Mouse (Mus musculus) heart, embryonic 13.5 days (tissue): ENCODE data around the gene Lamtor1. TPM values are rescaled to one million over a fixed set of nuclear protein-coding genes. Genes with fewer than 3 reads are reported as not detected.
"Not testable (repeated sequence)": the region's sequence is repeated elsewhere in the genome, so short reads cannot be mapped to it uniquely, and the experiment has no call there.

ENCODE experiments used
- ATAC-seq: fragments of 200-750 bp; cut with Nextera tagmentation; 2 replicates; pipeline ENCODE4 v1.8.0; 2017; ENCODE audit warnings: moderate TSS enrichment; ENCODE audit not compliant: insufficient number of reproducible peaks, low FRiP score, low TSS enrichment; ENCODE audit errors: extremely low read depth
- H3K27ac ChIP-seq: fragments of 300-500 bp; sonication (generic); replicated peaks from 2 replicates; pipeline ENCODE4 v1.5.1; 2015; ENCODE audit warnings: moderate library complexity, mild to moderate bottlenecking, inconsistent platforms
- H3K27me3 ChIP-seq: fragments of 300-500 bp; sonication (generic); replicated peaks from 2 replicates; pipeline ENCODE4 v1.6.1; 2015; ENCODE audit warnings: mild to moderate bottlenecking, inconsistent platforms
- H3K36me3 ChIP-seq: fragments of 300-500 bp; sonication (generic); 2 replicates; pipeline ENCODE4 v1.6.1; 2015; ENCODE audit warnings: mild to moderate bottlenecking, inconsistent platforms
- H3K4me1 ChIP-seq: fragments of 300-500 bp; sonication (generic); 2 replicates; pipeline ENCODE4 v1.6.1; 2015; ENCODE audit warnings: inconsistent platforms
- H3K4me2 ChIP-seq: fragments of 300-500 bp; sonication (generic); 2 replicates; pipeline ENCODE4 v1.6.1; 2015; ENCODE audit warnings: inconsistent platforms, mild to moderate bottlenecking, moderate library complexity
- H3K4me3 ChIP-seq: fragments of 300-500 bp; sonication (generic); 2 replicates; pipeline ENCODE4 v1.5.1; 2015; ENCODE audit warnings: moderate library complexity, mild to moderate bottlenecking, inconsistent platforms
- H3K9ac ChIP-seq: fragments of 300-500 bp; sonication (generic); 2 replicates; pipeline ENCODE4 v1.6.1; 2015; ENCODE audit warnings: inconsistent platforms, mild to moderate bottlenecking, moderate library complexity
- H3K9me3 ChIP-seq: fragments of 300-500 bp; sonication (generic); 2 replicates; pipeline ENCODE4 v1.6.1; 2016; ENCODE audit warnings: inconsistent platforms
- WGBS: fragments of 180-500 bp; shearing (Covaris S2); methylation state at CpG from one replicate; pipeline ENCODE4 v1.1.7; 2015; ENCODE audit warnings: mixed read lengths; 5-methylcytosine and 5-hydroxymethylcytosine counted together
- polyA plus RNA-seq: library from polyadenylated mRNA; unstranded; fragments of >200 nt; fragmentation: Nextera tagmentation; extraction: Ambion mirVana; gene quantifications from 2 replicates; pipeline ENCODE4 v1.2.1, GENCODE M21; 2015

Lamtor1 gene
- polyA plus RNA-seq, 1 experiment from 2014 or later = 140 TPM

GRCm38 (mm10) chr7:101902846-101903245 lies 2.9 kb upstream of the Lamtor1 start:
- Histone ChIP-seq H3K4me3 (no peak overlapping the region), H3K9me3 (peaks cover 4% of the 10 kb centered on the region; the same call in 1 of the 2 replicates), H3K27me3 (no peaks in the 10 kb centered on the region), H3K36me3 (peaks cover 25% of the 10 kb centered on the region), H3K9ac (no peak overlapping the region), H3K4me1 (peaks cover 23% of the 10 kb centered on the region), H3K4me2 (no peak overlapping the region), H3K27ac (no peak overlapping the region)
- no peak for ATAC-seq

GRCm38 (mm10) chr7:101906287-101906681 lies 580 bp downstream of the Lamtor1 start, which contains the start of gene Tomt:
TSS of gene Tomt (minus strand) at chr7:101906359.
- no peaks in the 10 kb centered on the region for H3K27me3 ChIP-seq
- H3K4me1 ChIP-seq = peaks cover 36% of the 10 kb centered on the region
- H3K4me2 ChIP-seq = peak within 1 kb of the TSS; percentile 74
- H3K9ac ChIP-seq = peak within 1 kb of the TSS; percentile 88
- peak within 1 kb of the TSS; percentile 95 for H3K27ac ChIP-seq
- peak within 1 kb of the TSS; percentile 67 for H3K4me3 ChIP-seq
- peaks cover 4% of the 10 kb centered on the region; the same call in 1 of the 2 replicates for H3K9me3 ChIP-seq
- H3K36me3 ChIP-seq = peaks cover 29% of the 10 kb centered on the region
- WGBS = 13% methylated on average over 11 of the region's 11 CpGs
- ATAC-seq = no peak

GRCm38 (mm10) chr7:101906696-101907095 lies 992 bp downstream of the Lamtor1 start:
- Histone ChIP-seq H3K27me3 (no peaks in the 10 kb centered on the region), H3K36me3 (peaks cover 33% of the 10 kb centered on the region), H3K9ac (peak overlapping the region; percentile 88), H3K27ac (peak overlapping the region; percentile 95), H3K4me2 (peak overlapping the region; percentile 74), H3K4me1 (peaks cover 36% of the 10 kb centered on the region), H3K4me3 (peak overlapping the region; percentile 67), H3K9me3 (peaks cover 4% of the 10 kb centered on the region; the same call in 1 of the 2 replicates)
- 57% methylated on average over 8 of the region's 8 CpGs for WGBS
- ATAC-seq = no peak

GRCm38 (mm10) chr7:101908367-101908766 lies 2.7 kb downstream of the Lamtor1 start:
- peak overlapping the region; percentile 14; the same call in 1 of the 2 replicates for H3K4me2 ChIP-seq
- ATAC-seq = no peak
- H3K36me3 ChIP-seq = peaks cover 39% of the 10 kb centered on the region
- H3K27me3 ChIP-seq = no peaks in the 10 kb centered on the region
- H3K27ac ChIP-seq = 0 out of 2 replicates have a peak overlapping the region, but pooled peaks have one; percentile 20
- no peaks in the 10 kb centered on the region for H3K9me3 ChIP-seq
- H3K4me1 ChIP-seq = peaks cover 36% of the 10 kb centered on the region
- H3K9ac ChIP-seq = peak overlapping the region; percentile 15; the same call in 1 of the 2 replicates
- H3K4me3 ChIP-seq = no peak overlapping the region
- WGBS = 65% methylated on average over 4 of the region's 4 CpGs

- ATAC-seq = no peak
- no peak overlapping the region for H3K4me2 ChIP-seq
- H3K4me3 ChIP-seq = no peak overlapping the region
- H3K27me3 ChIP-seq = no peaks in the 10 kb centered on the region
- H3K36me3 ChIP-seq = peaks cover 56% of the 10 kb centered on the region
- peaks cover 31% of the 10 kb centered on the region for H3K4me1 ChIP-seq
- 78% methylated on average over 4 of the region's 4 CpGs for WGBS
- no peak overlapping the region for H3K27ac ChIP-seq
- H3K9me3 ChIP-seq = no peaks in the 10 kb centered on the region
- no peak overlapping the region for H3K9ac ChIP-seq
These were observed 4.4 kb downstream of the Lamtor1 start for GRCm38 (mm10) chr7:101910138-101910537.

GRCm38 (mm10) chr7:101911982-101912381 lies 6.3 kb downstream of the Lamtor1 start:
- peaks cover 21% of the 10 kb centered on the region for H3K4me1 ChIP-seq
- no peak for ATAC-seq

GRCm38 (mm10) chr7:101918071-101918470 lies 12.4 kb downstream of the Lamtor1 start:
- Histone ChIP-seq H3K4me2 (no peak overlapping the region), H3K27ac (no peak overlapping the region), H3K9me3 (no peaks in the 10 kb centered on the region), H3K4me1 (no peaks in the 10 kb centered on the region), H3K27me3 (no peaks in the 10 kb centered on the region), H3K4me3 (no peak overlapping the region), H3K9ac (no peak overlapping the region), H3K36me3 (peaks cover 21% of the 10 kb centered on the region)
- WGBS = 18% methylated on average over 1 of the region's 1 CpGs
- ATAC-seq = peak; percentile 37

More at GRCm38 (mm10) chr7:101911982-101912381, 6.3 kb downstream of the Lamtor1 start:
- H3K4me3 ChIP-seq = no peak overlapping the region
- no peaks in the 10 kb centered on the region for H3K27me3 ChIP-seq
- H3K4me2 ChIP-seq = no peak overlapping the region
- H3K36me3 ChIP-seq = peaks cover 57% of the 10 kb centered on the region
- WGBS = 67% methylated on average over 3 of the region's 3 CpGs
- H3K9me3 ChIP-seq = no peaks in the 10 kb centered on the region
- H3K9ac ChIP-seq = no peak overlapping the region
- no peak overlapping the region for H3K27ac ChIP-seq

- ATAC-seq, H3K4me3 ChIP-seq, H3K4me1 ChIP-seq: not testable (repeated sequence)
These were observed 20.2 kb downstream of the Lamtor1 start for GRCm38 (mm10) chr7:101925892-101926291.

GRCm38 (mm10) chr7:101928093-101928492 lies 22.4 kb downstream of the Lamtor1 start:
- WGBS = 80% methylated on average over 3 of the region's 3 CpGs
- H3K27me3 ChIP-seq = no peaks in the 10 kb centered on the region
- ATAC-seq = no peak
- H3K4me3 ChIP-seq = no peak overlapping the region
- peaks cover 7% of the 10 kb centered on the region for H3K4me1 ChIP-seq
- no peaks in the 10 kb centered on the region for H3K9me3 ChIP-seq
- H3K36me3 ChIP-seq = no peaks in the 10 kb centered on the region
- no peak overlapping the region for H3K27ac ChIP-seq
- H3K9ac ChIP-seq = no peak overlapping the region
- H3K4me2 ChIP-seq = no peak overlapping the region

More at GRCm38 (mm10) chr7:101925892-101926291, 20.2 kb downstream of the Lamtor1 start:
- not testable (repeated sequence) for H3K36me3 ChIP-seq, H3K27ac ChIP-seq, H3K27me3 ChIP-seq, H3K9ac ChIP-seq, H3K9me3 ChIP-seq, H3K4me2 ChIP-seq

GRCm38 (mm10) chr7:101932551-101932950 lies 26.8 kb downstream of the Lamtor1 start:
- H3K36me3 ChIP-seq = no peaks in the 10 kb centered on the region
- no peak overlapping the region for H3K27ac ChIP-seq
- no peak for ATAC-seq
- H3K4me2 ChIP-seq = peak overlapping the region; percentile 68
- H3K27me3 ChIP-seq = no peaks in the 10 kb centered on the region
- H3K9me3 ChIP-seq = no peaks in the 10 kb centered on the region
- H3K4me1 ChIP-seq = peaks cover 30% of the 10 kb centered on the region
- 81% methylated on average over 1 of the region's 1 CpGs for WGBS
- peak overlapping the region; percentile 87; the same call in 1 of the 2 replicates for H3K9ac ChIP-seq
- peak overlapping the region; percentile 89 for H3K4me3 ChIP-seq

- Histone ChIP-seq H3K27me3 (no peaks in the 10 kb centered on the region), H3K9me3 (no peaks in the 10 kb centered on the region), H3K4me1 (peaks cover 34% of the 10 kb centered on the region), H3K36me3 (0 out of 2 replicates have a peak, but pooled peaks cover 2% of the 10 kb centered on the region), H3K9ac (peak overlapping the region; percentile 87), H3K4me2 (peak overlapping the region; percentile 68), H3K4me3 (peak overlapping the region; percentile 89), H3K27ac (peak overlapping the region; percentile 80)
- WGBS = 4% methylated on average over 15 of the region's 15 CpGs
- ATAC-seq = no peak
These were observed 27.6 kb downstream of the Lamtor1 start for GRCm38 (mm10) chr7:101933300-101933699.

- Histone ChIP-seq H3K9ac (peak within 1 kb of the TSS; percentile 93), H3K36me3 (0 out of 2 replicates have a peak, but pooled peaks cover 4% of the 10 kb centered on the region), H3K4me3 (peak within 1 kb of the TSS; percentile 89), H3K9me3 (no peaks in the 10 kb centered on the region), H3K4me2 (peak within 1 kb of the TSS; percentile 82), H3K27ac (peak within 1 kb of the TSS; percentile 80), H3K4me1 (peaks cover 34% of the 10 kb centered on the region), H3K27me3 (no peaks in the 10 kb centered on the region)
- ATAC-seq = peak; percentile 97
- WGBS = under 1% methylated on average over 40 of the region's 40 CpGs
These were observed 28.1 kb downstream of the Lamtor1 start, which contains the start of the genes Lrrc51 and Numa1 for GRCm38 (mm10) chr7:101933751-101934240. TSS of gene Lrrc51 (minus strand) at chr7:101933895. TSS of gene Numa1 (plus strand) at chr7:101934111.
